Mouse (Mus musculus): ENCODE results near the gene Syngr2.

- TF ChIP-seq CTCF (IDR thresholded peaks at IDR 0.05; ENCODE audit: low read depth, low read length) (no peak), EP300 (IDR thresholded peaks at IDR 0.05; ENCODE audit: insufficient read depth, low read depth, low read length) (no peak), POLR2A (IDR thresholded peaks at IDR 0.05; ENCODE audit: insufficient read depth, low read length) (no peak)
Observed at GRCm38 (mm10) chr11:117796954-117797353, 12.5 kb upstream of the Syngr2 start.
